Mouse (Mus musculus) CH12.LX (cell line): Measurements from ENCODE around the gene Trip4.

ENCODE experiments used
- BHLHE40 ChIP-seq: IDR thresholded peaks from 2 replicates; pipeline ENCODE4 v1.6.1; 2011; ENCODE audit warnings: mild to moderate bottlenecking, low read depth, low read length, improper control_type of control experiment
- CTCF ChIP-seq, 2 experiments: IDR thresholded peaks in 1 of 2; conservative IDR thresholded peaks in 1 of 2; 2 replicates each; pipeline ENCODE4 v1.5.1; 2011 to 2012; ENCODE audit warnings: low read depth in 2 of 2, low read length in 2 of 2, improper control_type of control experiment in 1 of 2, inconsistent platforms in 1 of 2, mild to moderate bottlenecking in 1 of 2, moderate library complexity in 1 of 2
- E2F4 ChIP-seq: IDR thresholded peaks from 2 replicates; pipeline ENCODE4 v1.6.1; 2011; ENCODE audit warnings: low read depth, low read length, improper control_type of control experiment; ENCODE audit not compliant: insufficient replicate concordance
- ELF1 ChIP-seq: IDR thresholded peaks from 2 replicates; pipeline ENCODE4 v1.6.1; 2014; ENCODE audit warnings: low read depth, mild to moderate bottlenecking, inconsistent platforms, low read length, improper control_type of control experiment
- EP300 ChIP-seq: IDR thresholded peaks from 2 replicates; pipeline ENCODE4 v1.6.1; 2011; ENCODE audit warnings: low read length, improper control_type of control experiment
- MAFK ChIP-seq: IDR thresholded peaks from 2 replicates; pipeline ENCODE4 v1.6.1; 2011; ENCODE audit warnings: low read length, improper control_type of control experiment; ENCODE audit not compliant: insufficient replicate concordance
- MAX ChIP-seq: IDR thresholded peaks from 2 replicates; pipeline ENCODE4 v1.6.1; 2011; ENCODE audit warnings: low read length, improper control_type of control experiment
- MEF2A ChIP-seq: IDR thresholded peaks from 2 replicates; pipeline ENCODE4 v1.6.1; 2014; ENCODE audit warnings: low read depth, mild to moderate bottlenecking, inconsistent platforms, low read length, improper control_type of control experiment, borderline replicate concordance
- MXI1 ChIP-seq: IDR thresholded peaks from 2 replicates; pipeline ENCODE4 v1.6.1; 2011; ENCODE audit warnings: mild to moderate bottlenecking, low read depth, low read length, improper control_type of control experiment
- NELFE ChIP-seq: IDR thresholded peaks from 2 replicates; pipeline ENCODE4 v1.6.1; 2011; ENCODE audit warnings: low read depth, low read length, improper control_type of control experiment
- POLR2A ChIP-seq: IDR thresholded peaks from 2 replicates; pipeline ENCODE4 v1.6.1; 2011; ENCODE audit warnings: low read depth, mild to moderate bottlenecking, improper control_type of control experiment, low read length
- POLR2AphosphoS2 ChIP-seq: IDR thresholded peaks from 2 replicates; pipeline ENCODE4 v1.6.1; 2011; ENCODE audit warnings: low read depth, low read length, improper control_type of control experiment
- ZMIZ1 ChIP-seq: IDR thresholded peaks from 2 replicates; pipeline ENCODE4 v1.6.1; 2012; ENCODE audit warnings: low read depth, mild to moderate bottlenecking, inconsistent platforms, low read length, improper control_type of control experiment

- TF ChIP-seq MAX (no peak), MAFK (no peak), CTCF (conservative IDR thresholded peaks at IDR 0.05 in 1 of 2, IDR thresholded peaks at IDR 0.05 in 1 of 2; ENCODE audit: low read depth in 2 of 2, low read length in 2 of 2) (no peak), EP300 (no peak), MXI1 (no peak), BHLHE40 (no peak), POLR2A (no peak), POLR2AphosphoS2 (no peak), NELFE (no peak), MEF2A (no peak), ZMIZ1 (no peak), E2F4 (no peak), ELF1 (no peak)
Measured at GRCm38 (mm10) chr9:65785772-65786368, 122.7 kb downstream of the Trip4 start.
